Mouse (Mus musculus) kidney, adult 8-10 months (tissue): ENCODE measurements around the gene Lrch1.

Experiments
- DNase-seq, 2 experiments: peaks; one replicate each; pipeline ENCODE4 v3.0.0; 2022

Lrch1 gene

DNA sequence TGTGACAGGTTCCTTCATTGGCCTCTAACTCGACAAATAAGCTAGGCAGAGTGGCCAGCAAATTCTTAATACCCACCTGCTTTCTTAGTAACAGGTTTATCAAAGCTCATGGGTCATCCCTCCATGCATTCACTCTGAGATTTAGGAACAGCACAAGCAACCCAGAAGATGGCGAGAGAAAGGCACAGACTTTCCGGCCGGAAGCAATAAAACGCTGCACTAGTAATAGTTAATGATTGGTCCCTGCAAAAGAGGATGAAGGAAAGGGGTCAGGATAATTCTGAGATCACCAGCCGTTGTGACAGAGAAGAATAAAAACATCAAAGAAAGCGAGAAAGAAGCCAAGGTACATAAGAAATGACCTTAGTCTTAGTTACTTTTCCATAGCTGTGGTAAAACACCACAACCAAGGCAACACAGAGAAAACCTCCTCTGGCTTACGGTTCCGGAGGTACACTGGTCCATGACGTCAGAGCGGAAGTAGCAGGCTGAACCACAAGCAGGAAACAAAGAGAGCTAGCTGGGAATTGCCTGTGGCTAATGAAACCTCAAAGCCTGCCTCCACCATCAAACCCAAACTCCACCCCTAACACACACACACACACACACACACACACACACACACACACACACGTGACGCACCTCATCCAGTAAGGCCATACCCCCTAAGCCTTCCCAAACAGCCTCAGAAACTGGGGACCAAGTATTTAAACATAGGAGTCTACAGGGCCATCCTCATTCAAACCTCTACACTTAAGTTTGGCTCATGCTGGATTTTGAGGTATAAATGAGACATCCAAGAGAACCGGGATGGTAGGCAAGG, 100.2 kb downstream of the Lrch1 start:
- no peak for DNase-seq

DNA sequence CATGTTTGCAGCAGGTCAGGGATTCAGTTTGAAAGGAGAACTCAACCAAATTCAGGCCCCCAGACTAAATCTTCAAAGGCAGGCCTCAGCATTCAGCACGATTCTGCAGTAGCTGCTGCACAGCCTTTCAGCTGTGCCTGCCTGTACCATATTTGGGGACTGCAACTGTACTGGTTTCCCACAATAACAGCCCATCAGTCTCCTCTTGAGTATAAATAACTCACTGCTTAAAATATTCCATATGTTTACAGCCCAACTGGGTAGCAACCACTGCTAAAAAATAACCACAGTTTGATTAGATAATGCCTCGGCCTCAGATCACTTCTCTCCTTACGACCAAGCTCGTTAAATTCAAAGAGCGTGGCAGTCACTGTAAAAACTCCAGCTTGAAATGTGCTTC, 101.0 kb downstream of the Lrch1 start:
- no peak for DNase-seq

DNA sequence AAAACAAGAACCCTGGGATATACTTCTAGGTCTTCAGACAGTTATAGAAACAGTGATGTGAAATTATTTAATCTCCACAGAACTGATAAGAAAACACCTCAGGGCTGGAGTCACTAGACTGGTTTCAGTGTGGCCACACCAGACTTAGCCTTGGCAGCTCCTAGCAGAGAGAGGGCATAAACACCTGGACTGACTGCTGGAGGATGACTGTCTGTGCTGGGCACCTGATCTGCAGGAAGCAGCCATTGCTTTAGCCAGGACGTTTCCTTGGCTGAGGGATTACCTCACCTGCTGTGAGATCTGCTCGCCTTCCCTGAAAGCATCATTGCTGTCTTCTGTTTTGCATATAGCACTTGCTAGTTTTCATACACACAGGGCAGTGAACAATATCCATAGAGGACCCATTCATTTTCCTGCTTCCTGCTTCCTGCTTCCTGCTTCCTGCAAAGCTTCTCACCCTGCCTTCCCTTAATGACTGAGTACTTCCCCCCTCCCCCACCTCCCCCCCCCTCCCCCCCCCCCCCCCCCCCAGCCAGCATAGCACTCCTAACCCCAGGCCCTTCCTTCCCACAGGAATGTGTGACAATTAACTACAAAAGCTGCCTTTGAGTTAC, 101.9 kb downstream of the Lrch1 start:
- DNase-seq, result no peak

DNA sequence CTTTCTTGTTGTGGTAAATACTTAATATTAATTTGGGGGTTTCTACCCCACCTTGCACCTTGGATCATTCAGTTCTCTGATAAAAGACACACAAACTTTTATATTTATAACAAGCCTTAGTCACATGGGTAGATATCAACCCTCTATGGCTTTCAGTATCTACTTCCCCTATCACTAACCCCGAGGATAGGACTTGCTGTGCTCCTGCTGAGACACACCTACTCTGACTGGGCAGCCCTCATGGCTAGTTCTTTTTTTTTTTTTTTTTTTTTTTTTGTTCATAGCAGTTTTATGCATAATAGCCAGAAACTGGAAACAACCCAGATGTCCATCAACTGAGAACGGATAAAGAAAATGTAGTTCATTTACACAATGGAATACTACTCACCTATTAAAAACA, 106.0 kb downstream of the Lrch1 start:
- DNase-seq, result no peak

DNA sequence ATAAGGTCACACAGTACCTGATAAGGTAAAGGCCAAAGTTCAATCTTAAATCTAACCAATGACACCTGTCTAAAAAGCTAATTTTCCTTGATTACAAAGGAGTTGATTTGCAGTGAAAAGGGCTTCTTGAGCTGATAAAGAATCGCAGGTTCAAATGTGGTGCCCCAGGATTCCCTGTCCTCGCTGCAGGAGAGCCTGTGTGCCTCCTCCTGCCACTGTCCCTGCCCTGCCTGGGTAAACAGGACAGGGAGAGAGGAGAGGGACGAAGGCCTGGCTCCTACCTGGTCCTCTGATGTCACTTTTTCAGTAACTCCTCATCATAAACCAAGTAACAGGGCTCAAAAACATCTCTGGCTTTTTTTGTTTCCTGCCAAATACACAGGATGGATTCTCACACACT, 106.4 kb downstream of the Lrch1 start:
- no peak for DNase-seq

DNA sequence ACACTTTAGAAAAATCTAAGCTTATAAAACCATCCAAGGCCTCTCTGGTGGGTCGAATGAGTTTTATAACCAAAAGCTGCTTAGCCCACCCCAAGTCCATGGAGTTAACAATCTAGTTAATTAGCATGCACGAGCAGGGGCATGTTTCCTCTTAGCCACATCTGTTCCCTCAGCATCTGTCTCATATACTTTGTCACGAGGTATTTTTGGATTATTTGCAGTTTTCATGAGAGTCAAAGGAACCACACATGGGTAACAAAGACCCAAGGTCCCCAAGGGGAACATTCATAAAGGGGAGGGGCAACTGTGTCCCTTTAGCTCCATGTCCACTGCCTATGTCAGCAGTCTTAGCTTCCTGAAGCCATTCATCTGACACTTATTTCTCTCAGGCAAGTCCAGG, 106.9 kb downstream of the Lrch1 start:
- no peak for DNase-seq

DNA sequence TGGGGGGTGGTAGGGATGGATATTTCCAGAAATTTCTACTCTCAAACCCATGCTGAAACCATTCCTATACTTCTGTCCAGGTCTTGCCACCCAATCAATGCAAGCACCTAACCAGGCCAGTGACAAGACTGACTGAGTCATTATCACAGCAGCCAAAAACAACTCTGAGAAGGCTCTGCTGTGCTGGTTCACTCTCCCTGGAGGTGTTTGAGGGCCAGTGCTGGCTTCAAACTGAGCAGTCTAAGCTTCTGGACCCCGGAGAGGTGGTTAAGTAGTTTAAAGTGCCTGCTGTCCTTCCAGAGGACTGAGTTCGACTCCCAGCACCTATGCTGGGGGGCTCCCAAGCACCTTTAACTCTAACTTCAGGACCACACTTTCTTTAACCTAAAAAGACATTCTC, 107.3 kb downstream of the Lrch1 start:
- no peak for DNase-seq

DNA sequence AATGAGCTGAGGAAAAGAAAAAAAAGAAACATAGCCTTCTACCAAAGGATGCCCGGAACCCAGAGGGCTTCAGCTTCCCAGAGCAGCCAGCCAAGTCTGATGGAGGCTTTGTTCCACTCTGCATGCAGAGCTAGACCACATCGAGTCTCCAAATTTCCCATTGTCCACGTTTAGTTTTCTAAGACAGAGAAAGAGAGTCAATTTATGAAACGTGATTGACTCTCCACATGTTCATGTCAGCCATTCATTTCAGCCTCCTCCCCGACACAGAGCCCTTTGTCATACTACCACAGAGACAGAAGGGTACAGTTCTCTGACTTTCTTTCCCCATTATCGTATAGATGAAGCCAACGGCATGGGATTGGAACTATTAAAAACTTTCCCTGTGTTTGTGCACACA, 108.9 kb downstream of the Lrch1 start:
- DNase-seq, result no peak

DNA sequence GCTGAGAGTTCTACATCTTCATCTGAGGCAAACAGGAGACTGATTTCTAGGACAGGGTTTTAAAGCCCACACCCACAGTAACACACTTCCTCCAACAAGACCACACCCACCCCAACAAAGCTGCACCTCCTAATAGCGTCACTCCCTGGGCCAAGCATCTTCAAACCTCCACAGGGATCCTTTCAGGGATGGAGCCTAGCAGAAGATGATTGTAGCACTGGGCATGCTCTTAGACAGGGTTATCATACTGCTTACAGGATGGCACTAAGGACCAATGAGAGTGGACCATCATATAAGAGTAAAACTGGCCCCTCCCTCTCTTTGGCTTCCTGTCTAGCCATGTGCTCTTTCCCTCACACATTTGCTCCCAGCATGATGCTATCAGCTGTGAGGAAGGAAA, 112.7 kb downstream of the Lrch1 start:
- no peak for DNase-seq

DNA sequence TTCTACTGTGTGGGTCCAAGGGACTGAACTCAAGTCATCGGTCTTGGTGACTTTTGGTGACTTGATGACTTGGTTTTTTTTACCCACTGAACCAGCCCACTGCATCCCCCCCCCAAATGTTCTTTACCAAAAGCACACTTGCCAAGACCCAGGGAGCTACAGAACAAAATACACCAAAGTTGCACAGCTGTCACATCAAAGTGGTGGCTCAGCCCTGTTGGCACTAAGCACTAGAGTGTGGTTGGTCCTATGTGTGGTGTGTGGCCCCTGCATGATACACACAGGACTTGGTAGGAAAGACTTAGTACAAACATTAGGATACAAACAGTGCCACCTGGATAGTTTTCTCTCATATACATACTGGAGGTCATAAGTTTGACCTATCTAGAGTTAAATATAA, 113.5 kb downstream of the Lrch1 start:
- DNase-seq, result no peak

DNA sequence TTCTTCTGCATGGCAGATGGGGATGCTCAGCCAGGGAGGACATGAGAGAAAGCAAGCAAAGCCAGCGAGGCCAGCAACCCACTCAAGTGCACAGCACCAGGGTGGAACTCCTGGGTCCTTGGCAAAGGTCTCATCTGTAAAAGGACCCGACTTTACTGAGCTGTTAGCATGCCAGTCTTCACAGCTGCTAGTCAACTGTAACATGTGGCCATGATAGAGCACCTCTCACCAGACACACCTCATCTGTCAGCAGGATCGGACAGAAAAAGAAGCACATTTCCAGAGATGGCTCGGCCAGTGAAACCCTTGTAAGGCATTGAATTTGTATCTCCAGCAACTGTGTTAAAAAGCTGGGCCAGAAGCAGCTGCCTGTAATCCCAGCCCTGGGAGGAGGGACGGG, 116.0 kb downstream of the Lrch1 start:
- DNase-seq, result no peak

DNA sequence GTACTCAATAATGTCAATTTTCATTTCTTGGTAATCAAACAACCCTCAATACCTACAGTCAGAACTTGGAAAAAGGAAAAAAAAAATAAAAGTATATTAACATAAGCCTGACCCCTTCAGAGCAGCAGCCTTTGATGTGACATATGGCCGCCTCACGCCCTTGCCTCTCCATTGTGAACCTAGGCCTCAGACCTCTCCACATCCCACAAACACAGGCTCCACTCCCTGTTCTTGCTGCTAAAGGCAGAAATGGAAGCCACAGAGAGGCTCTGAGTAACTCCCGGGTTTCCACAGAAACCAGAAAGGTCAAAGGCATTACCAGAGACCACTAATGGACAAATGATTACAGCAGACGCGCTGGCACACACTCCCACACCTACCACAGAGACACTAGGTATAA, 116.6 kb downstream of the Lrch1 start:
- no peak for DNase-seq

DNA sequence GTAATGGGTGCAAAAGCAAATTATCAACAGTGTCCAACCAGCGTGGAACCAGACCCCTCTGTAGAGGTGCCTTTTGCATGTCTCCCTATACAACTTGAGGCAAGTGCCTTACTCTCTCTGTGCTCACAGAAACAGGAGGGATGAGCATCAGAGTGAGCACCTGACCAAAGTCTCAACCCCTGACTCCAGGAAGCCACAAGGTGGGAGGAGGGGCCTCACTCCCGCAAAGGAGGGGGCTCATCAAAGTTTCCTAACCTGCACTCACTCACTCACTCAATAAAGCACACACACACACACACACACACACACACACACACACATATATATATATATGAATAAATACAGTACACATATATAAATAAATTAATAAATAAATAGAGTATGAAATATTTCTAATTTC, 117.1 kb downstream of the Lrch1 start:
- DNase-seq, result no peak

DNA sequence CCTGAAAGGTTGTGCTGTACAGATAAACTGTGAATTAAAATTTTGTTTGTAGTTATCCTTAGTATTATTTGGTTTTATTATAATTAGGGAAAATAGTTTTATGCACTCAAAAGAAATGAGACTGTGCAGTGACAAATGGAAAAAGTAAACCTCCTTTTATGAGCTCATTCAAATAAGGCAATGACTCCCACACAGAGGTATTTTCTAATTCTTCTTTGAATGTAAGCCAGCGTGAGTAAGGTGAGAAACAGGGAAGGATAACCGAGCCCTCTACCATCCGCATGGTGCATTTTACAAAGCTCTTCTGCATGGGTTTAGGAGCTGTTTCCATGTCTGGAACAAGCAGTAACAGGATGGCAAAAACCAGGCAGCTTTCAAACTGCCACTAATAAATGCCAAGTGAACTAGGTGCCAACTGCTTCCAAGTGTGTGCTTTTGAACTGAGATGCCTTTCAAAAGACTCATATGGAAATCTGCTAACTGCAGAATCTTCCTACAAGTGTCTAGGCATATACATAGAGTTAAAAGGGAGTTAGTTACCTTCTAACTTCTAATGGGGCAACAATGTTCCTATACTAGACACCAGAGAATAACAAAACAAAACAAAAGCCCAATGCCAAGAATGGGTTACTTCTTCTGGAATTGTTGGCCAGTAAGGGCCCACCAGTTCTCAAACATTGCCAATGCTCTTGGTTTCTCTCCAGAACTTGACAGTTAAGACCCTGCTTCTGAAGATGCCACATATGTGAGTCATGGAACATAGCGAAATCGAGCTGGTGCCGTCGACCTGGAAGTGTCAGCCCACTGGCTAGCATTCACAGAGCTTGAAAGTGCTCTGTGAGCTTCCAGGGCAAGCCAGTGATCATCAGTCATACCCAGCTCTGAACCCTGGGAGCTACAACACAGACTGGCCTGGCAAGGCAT, 124.7 kb downstream of the Lrch1 start:
- no peak for DNase-seq

DNA sequence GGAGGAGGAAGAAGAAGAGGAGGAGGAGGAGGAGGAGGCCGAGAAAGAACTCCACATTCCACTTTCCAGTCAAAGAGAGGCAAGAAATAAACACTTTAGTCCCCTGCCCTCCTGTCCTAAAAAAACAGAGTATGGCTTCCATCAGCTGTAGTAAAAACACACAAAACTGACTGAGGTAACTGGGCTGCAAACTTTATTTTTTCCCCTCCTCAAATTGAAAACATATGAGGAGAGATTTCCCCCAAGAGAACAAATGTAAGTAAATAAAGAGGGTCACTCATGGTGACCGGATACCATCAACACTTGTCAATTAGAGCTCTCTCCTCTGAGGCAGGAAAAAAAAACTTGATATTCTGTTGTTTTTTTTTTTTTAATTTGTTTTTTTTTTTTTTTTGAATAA, 125.6 kb downstream of the Lrch1 start:
- DNase-seq, result no peak

DNA sequence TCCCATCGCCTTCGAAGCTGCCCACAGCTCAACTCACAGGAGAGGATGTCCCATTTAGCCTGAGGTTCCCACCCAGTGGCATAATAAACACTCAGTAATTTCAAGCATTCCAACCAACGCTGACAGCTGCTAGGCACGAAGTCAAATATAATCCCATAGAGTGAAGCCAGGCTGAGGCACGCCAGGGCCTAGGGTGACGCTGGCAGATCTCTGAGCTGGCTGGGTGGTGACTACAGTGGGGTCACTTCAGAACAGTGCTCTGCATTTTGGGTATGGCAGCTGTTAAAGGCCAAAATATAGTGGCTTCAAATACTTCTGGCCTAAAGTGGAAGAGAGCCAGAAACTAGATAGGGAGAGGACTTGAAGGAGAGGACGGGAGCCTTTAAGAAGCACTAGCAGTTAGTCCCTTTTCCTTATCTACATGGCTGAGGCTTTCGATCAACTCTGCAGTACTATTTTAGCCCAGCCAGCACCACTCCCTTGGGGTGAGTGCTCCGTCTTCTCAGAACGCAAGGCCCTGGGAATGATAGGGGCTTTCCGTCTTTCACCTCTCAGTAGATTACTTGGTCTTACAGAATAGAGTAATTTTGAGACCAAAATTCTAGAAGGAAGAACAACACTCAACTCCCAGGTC, 127.4 kb downstream of the Lrch1 start:
- DNase-seq, result no peak

DNA sequence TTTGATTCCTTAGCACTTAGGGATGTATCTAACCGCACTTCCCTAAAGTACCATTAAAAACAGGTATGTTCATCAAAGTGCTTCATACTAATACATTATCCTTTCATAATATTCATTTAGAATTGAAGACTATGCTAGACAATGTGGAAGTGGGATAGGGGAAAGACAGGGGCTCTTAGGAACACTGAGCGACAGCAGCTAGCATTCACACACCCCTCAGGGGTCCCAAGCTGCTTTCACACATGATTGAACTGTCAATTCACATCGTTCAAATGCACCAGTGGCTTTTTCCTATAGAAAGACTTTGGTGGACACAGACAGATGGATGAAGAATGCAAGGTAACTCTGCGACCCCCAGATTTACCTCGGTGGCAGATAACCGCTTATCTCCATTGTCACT, 131.0 kb downstream of the Lrch1 start:
- no peak for DNase-seq

DNA sequence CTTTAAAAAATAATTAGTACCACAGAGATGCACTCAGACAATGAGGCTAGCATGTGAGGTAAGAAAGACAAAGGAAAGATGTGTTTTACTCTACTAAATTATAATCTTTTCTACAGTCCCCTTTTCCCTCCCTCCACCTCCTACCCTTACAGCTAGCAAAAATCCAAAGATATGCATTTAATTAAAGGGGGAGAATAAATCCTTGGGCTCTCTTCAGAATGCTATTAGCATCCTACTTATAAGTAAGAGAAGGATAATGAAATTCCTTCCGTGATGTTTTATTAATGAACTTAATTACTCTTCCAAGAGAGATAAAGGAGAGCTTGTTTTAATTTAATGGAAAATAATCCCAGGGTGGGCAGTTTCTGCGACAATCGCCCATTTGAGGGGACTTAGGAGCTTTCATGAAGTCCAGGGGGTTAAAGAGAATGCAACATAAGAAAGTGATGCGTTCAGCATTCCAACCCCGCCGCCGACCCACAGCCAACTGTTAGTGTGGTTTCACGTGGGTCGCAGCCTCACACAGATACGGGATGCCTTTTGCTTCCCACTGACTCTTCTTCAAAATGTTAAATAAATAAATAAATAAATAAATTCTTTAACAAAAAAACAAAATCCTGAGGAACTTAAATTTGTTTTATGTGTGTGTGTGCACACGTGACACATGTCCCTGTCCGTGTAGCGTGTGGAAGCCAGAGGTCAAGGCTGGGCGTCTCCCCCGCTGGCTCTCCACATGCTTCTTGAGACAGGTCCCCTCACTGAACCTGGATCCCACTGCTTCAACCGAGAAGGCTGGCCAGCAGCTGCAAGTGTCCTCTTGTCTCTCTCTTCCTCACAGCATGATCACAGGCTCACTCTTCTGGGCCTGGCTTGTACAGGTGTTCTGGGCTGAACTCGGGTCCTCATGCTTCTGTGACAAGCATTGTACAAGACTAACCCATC, 132.6 kb downstream of the Lrch1 start:
- DNase-seq, result no peak

DNA sequence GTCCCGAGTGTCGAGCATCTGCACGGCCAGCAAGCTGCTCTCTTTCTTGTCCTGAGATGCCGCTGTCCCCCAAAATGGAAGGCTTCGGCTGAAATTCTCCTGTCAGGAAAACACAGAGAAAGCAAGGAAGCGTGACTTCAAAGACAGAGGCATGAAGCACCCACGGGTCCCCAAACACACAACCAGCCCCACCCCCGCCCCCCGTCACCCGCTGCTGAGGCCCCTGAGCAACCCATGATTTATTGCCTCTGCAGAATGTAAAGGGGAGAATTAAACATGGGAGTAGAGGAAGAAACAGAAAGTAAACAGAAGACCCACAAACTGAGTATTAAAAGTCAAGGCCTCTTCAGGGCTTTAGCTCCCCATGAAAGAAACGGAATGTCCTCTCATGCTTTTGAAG, 136.1 kb downstream of the Lrch1 start:
- no peak for DNase-seq

DNA sequence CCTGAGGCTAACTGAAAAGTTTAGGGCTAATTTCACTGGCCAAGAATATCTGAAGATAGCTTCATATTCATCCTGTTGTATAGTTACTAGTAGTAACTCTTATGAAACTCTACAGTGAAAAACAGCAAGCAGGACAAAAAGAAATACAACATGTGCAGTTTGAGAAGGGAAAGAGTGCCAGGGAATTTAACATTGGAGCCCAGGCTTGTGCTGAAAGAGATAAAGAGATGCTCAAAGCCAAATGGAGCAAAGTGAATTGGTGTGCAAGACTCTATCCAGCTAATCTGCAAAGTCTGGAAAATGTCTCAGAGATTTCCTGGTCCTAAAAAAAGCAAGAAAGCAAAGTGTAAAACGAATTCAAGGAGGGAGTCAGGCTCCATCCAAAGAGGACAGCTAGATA, 145.7 kb downstream of the Lrch1 start:
- DNase-seq, result no peak

DNA sequence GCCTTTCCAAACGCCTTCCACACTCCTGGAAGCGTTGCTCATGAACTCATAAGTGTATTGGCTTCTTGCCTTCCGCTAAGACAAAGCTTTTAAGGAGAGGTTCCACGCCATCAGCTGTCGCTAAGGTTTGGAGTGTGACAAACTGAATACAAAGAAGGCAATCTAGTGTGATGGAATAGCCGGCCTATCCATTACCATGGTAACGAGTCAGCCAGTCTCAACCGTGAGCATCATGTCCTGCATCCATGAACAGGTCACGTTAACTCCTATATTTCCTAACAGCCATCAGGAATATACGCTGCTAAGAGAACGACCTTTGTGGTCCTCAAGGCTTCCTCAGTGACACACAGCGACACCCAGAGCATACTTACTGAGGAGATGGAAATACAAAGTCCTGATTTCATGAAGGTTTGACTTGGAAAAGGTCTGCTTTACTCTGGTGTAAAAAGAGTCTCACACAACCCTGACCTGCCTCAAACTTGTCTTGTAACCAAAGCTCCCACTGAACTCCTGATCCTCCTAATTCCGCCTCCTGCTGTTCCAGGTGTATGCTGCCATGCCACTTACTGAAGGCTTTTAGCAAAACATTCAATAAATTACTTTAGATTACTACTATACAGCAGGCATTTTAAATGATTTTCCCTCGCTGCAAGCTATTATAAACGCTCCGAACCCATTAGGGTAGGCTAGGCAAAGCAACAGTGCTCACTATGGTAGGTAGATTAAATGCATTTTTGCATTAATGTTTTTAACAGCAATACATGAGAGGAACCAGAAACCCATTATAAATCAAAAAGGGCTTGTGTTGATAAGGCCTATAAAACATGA, 149.4 kb downstream of the Lrch1 start:
- DNase-seq, result no peak
